Mouse (Mus musculus) liver, adult 2 months (tissue): ENCODE results near the gene Fst.

Experiments used
- CTCF ChIP-seq: fragments of 200-500 bp; IDR thresholded peaks from 2 replicates; pipeline ENCODE4 v1.5.1; 2011; ENCODE audit warnings: low read depth, low read length, control low read depth
- POLR2A ChIP-seq: fragments of 200-500 bp; IDR thresholded peaks from 2 replicates; pipeline ENCODE4 v1.6.1; 2011; ENCODE audit warnings: low read length, control low read depth; ENCODE audit not compliant: insufficient read depth; ENCODE audit errors: extremely low read depth

DNA sequence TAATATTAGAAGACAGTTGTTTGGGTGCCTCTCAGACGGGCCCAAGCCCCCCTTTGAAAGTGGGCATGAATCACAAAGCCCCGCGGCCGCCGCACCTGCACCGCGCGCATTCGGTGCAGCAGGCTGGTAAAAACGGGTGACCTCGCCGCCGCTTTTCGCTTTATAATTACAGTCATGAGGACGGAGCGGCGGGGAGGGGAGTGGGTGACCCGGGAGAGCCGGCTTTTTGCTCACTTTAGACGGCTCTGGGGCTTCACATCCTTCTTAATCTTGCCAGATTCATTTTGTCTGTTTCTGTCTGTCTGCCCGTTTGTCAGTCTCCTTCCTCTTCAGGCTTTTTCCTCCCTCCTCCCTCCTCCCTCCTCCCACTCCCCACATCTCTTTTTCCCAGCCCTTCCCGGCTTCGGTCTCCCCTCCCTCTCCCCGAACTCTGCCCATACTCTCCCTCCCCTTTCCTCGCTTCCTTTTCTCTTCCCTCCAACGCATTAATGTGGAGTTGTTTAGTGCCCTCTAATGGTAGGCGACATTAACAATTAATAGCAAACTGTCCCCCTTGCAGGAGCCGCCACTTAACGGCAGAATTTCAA lies 1.6 kb upstream of the Fst start:
- TF ChIP-seq CTCF (peak; percentile 23), POLR2A (no peak)
